Mouse (Mus musculus): ENCODE results near the gene 4930556J24Rik. TPM values are rescaled to one million over a fixed set of nuclear protein-coding genes. Genes with fewer than 3 reads are reported as not detected.

The 4930556J24Rik gene
- total and polyA plus RNA-seq, 3 experiments: 0.16 TPM; not detected in 2

DNA sequence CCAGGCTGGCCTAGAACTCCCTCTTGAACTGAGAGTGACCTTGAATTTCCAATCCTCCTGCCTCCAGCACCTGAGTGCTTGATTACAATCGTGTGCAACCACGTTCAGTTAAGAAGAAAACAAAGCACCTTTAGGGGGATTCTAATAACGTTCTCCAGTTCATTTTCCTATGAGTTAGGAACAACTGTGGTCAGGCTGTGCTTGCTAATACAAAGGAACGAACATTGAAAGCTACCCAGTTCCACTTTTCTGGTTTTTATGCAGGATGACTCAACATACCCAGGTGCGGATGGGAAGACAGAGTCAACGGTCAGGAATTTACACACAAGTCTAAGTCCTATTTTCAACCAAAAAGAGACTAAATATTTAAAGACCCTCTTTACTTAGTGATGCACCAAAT lies 82.6 kb downstream of the 4930556J24Rik start:
- ATAC-seq (ENCODE audit: extremely low read depth, insufficient number of reproducible peaks, low FRiP score, poor library complexity, severe bottlenecking) (no peak), DNase-seq (ENCODE audit: low spot score) (no peak)
- Histone ChIP-seq H3K27me3 (ENCODE audit: insufficient read depth, low read length) (no peaks in the 10 kb centered on the region), H3K9me3 (replicated peaks) (no peaks in the 10 kb centered on the region), H3K36me3 (replicated peaks) (no peaks in the 10 kb centered on the region), H3K4me1 (ENCODE audit: insufficient read depth, low read depth, low read length) (no peaks in the 10 kb centered on the region), H3K4me3 (ENCODE audit: low read depth, low read length) (no peak overlapping the region)
- no peak for TF ChIP-seq CTCF (IDR thresholded peaks at IDR 0.05; ENCODE audit: low read depth, low read length)
- TF ChIP-seq GATA2 (IDR thresholded peaks at IDR 0.05; ENCODE audit: borderline replicate concordance, low read depth, low read length): no peak
- TF ChIP-seq POLR2AphosphoS5 (IDR thresholded peaks at IDR 0.05; ENCODE audit: insufficient replicate concordance, low read depth, low read length): no peak
- no peak for TF ChIP-seq GATA1 (IDR thresholded peaks at IDR 0.05; ENCODE audit: borderline replicate concordance, low read length)
- no peak for TF ChIP-seq TAL1 (conservative IDR thresholded peaks at IDR 0.05; ENCODE audit: low read depth, low read length)

Other genes with a start within 250 kb of the 4930556J24Rik start
- gene Osbp2, start 112.9 kb downstream of the 4930556J24Rik start, total RNA-seq (2014; fragmentation: Nextera tagmentation): not detected in 2 replicates
- gene Osbp2, start 112.9 kb downstream of the 4930556J24Rik start, total RNA-seq (2017): 0.12 and 0.22 TPM in 2 replicates
- gene Osbp2, start 112.9 kb downstream of the 4930556J24Rik start, polyA plus RNA-seq (2012): not detected in 2 replicates
- not detected in 2 replicates for gene 4921536K21Rik, start 81.7 kb downstream of the 4930556J24Rik start, total RNA-seq (2014; fragmentation: Nextera tagmentation)
- gene 4921536K21Rik, start 81.7 kb downstream of the 4930556J24Rik start, total RNA-seq (2017): 0.05 TPM in 1 of 2 replicates, not detected in the other
- gene 4921536K21Rik, start 81.7 kb downstream of the 4930556J24Rik start, polyA plus RNA-seq (2012): not detected in 2 replicates
- gene Dusp18, start 81.5 kb downstream of the 4930556J24Rik start, total RNA-seq (2014; fragmentation: Nextera tagmentation): not detected in 2 replicates
- 0.11 and 0.12 TPM in 2 replicates for gene Dusp18, start 81.5 kb downstream of the 4930556J24Rik start, total RNA-seq (2017)
- gene Dusp18, start 81.5 kb downstream of the 4930556J24Rik start, polyA plus RNA-seq (2012): not detected in 2 replicates
- not detected in 2 replicates for gene Slc35e4, start 62.1 kb downstream of the 4930556J24Rik start, total RNA-seq (2014; fragmentation: Nextera tagmentation)
- gene Slc35e4, start 62.1 kb downstream of the 4930556J24Rik start, total RNA-seq (2017): 0.05 TPM in 1 of 2 replicates, not detected in the other
- not detected in 2 replicates for gene Slc35e4, start 62.1 kb downstream of the 4930556J24Rik start, polyA plus RNA-seq (2012)
- gene Tcn2, start 44.6 kb downstream of the 4930556J24Rik start, total RNA-seq (2014; fragmentation: Nextera tagmentation): 5.4 and 7.1 TPM in 2 replicates
- gene Tcn2, start 44.6 kb downstream of the 4930556J24Rik start, total RNA-seq (2017): 9.2 and 10.3 TPM in 2 replicates
- 0.22 and 0.36 TPM in 2 replicates for gene Tcn2, start 44.6 kb downstream of the 4930556J24Rik start, polyA plus RNA-seq (2012)
- gene Pes1, start 12.8 kb downstream of the 4930556J24Rik start, total RNA-seq (2014; fragmentation: Nextera tagmentation): 127 and 141 TPM in 2 replicates
- 166 and 213 TPM in 2 replicates for gene Pes1, start 12.8 kb downstream of the 4930556J24Rik start, total RNA-seq (2017)
- 36.3 and 73.0 TPM in 2 replicates for gene Pes1, start 12.8 kb downstream of the 4930556J24Rik start, polyA plus RNA-seq (2012)
- gene Gal3st1, start 6.9 kb upstream of the 4930556J24Rik start, total RNA-seq (2014; fragmentation: Nextera tagmentation): not detected in 2 replicates
- gene Gal3st1, start 6.9 kb upstream of the 4930556J24Rik start, total RNA-seq (2017): not detected in 2 replicates
- gene Gal3st1, start 6.9 kb upstream of the 4930556J24Rik start, polyA plus RNA-seq (2012): not detected in 2 replicates
- not detected in 2 replicates for gene Sec14l4, start 54.7 kb upstream of the 4930556J24Rik start, total RNA-seq (2014; fragmentation: Nextera tagmentation)
- 0.06 and 0.11 TPM in 2 replicates for gene Sec14l4, start 54.7 kb upstream of the 4930556J24Rik start, total RNA-seq (2017)
- gene Sec14l4, start 54.7 kb upstream of the 4930556J24Rik start, polyA plus RNA-seq (2012): not detected in 2 replicates
- not detected in 2 replicates for gene Sec14l3, start 88.1 kb upstream of the 4930556J24Rik start, total RNA-seq (2014; fragmentation: Nextera tagmentation)
- 0.11 TPM in 1 of 2 replicates, not detected in the other for gene Sec14l3, start 88.1 kb upstream of the 4930556J24Rik start, total RNA-seq (2017)
- gene Sec14l3, start 88.1 kb upstream of the 4930556J24Rik start, polyA plus RNA-seq (2012): not detected in 2 replicates
- gene Mtfp1, start 118.7 kb upstream of the 4930556J24Rik start, total RNA-seq (2014; fragmentation: Nextera tagmentation): 5.4 and 6.5 TPM in 2 replicates
- gene Mtfp1, start 118.7 kb upstream of the 4930556J24Rik start, total RNA-seq (2017): 10.5 and 12.7 TPM in 2 replicates
- 12.3 and 14.2 TPM in 2 replicates for gene Mtfp1, start 118.7 kb upstream of the 4930556J24Rik start, polyA plus RNA-seq (2012)
- gene Sec14l2, start 146.6 kb upstream of the 4930556J24Rik start, total RNA-seq (2014; fragmentation: Nextera tagmentation): 13.7 and 13.8 TPM in 2 replicates
- 4.6 and 6.6 TPM in 2 replicates for gene Sec14l2, start 146.6 kb upstream of the 4930556J24Rik start, total RNA-seq (2017)
- gene Sec14l2, start 146.6 kb upstream of the 4930556J24Rik start, polyA plus RNA-seq (2012): 3.3 and 3.5 TPM in 2 replicates
- 2.8 and 4.0 TPM in 2 replicates for gene Rnf215, start 158.4 kb upstream of the 4930556J24Rik start, total RNA-seq (2014; fragmentation: Nextera tagmentation)
- gene Rnf215, start 158.4 kb upstream of the 4930556J24Rik start, total RNA-seq (2017): 10.5 and 12.9 TPM in 2 replicates
- gene Rnf215, start 158.4 kb upstream of the 4930556J24Rik start, polyA plus RNA-seq (2012): 4.5 and 5.1 TPM in 2 replicates
- gene Ccdc157, start 183.5 kb upstream of the 4930556J24Rik start, total RNA-seq (2014; fragmentation: Nextera tagmentation): 1.1 and 4.1 TPM in 2 replicates
- gene Ccdc157, start 183.5 kb upstream of the 4930556J24Rik start, total RNA-seq (2017): 2.5 and 3.2 TPM in 2 replicates
- gene Ccdc157, start 183.5 kb upstream of the 4930556J24Rik start, polyA plus RNA-seq (2012): 1.1 and 1.3 TPM in 2 replicates
- gene Sf3a1, start 183.6 kb upstream of the 4930556J24Rik start, total RNA-seq (2014; fragmentation: Nextera tagmentation): 103 and 124 TPM in 2 replicates
- gene Sf3a1, start 183.6 kb upstream of the 4930556J24Rik start, total RNA-seq (2017): 35.4 and 39.0 TPM in 2 replicates
- 138 and 174 TPM in 2 replicates for gene Sf3a1, start 183.6 kb upstream of the 4930556J24Rik start, polyA plus RNA-seq (2012)
- 2.2 and 5.0 TPM in 2 replicates for gene Tbc1d10a, start 210.0 kb upstream of the 4930556J24Rik start, total RNA-seq (2014; fragmentation: Nextera tagmentation)
- gene Tbc1d10a, start 210.0 kb upstream of the 4930556J24Rik start, total RNA-seq (2017): 20.8 and 25.4 TPM in 2 replicates
- 24.1 and 28.3 TPM in 2 replicates for gene Tbc1d10a, start 210.0 kb upstream of the 4930556J24Rik start, polyA plus RNA-seq (2012)
- gene Castor1, start 241.4 kb upstream of the 4930556J24Rik start, total RNA-seq (2014; fragmentation: Nextera tagmentation): 8.4 and 9.0 TPM in 2 replicates
- 8.2 and 10.7 TPM in 2 replicates for gene Castor1, start 241.4 kb upstream of the 4930556J24Rik start, total RNA-seq (2017)
- 2.9 and 4.5 TPM in 2 replicates for gene Castor1, start 241.4 kb upstream of the 4930556J24Rik start, polyA plus RNA-seq (2012)

Data from G1E (cell line).